In genomic region chr9:59706850-59707825, GRCm38 (mm10) we compare ENCODE assay signal across 12 mouse cellular contexts. TPM values are rescaled to one million over a fixed set of nuclear protein-coding genes. Genes with fewer than 3 reads are reported as not detected.
DNase-seq lines count a peak whose midpoint lies in the region; ATAC-seq and TF ChIP-seq lines count a peak whose summit lies in the region.
"Had no signal": no experiment of that assay in that cellular context is flagged by ENCODE, and none has a peak within 500 bp of the region (broad histone marks: within the 10 kb centered on the region; RNA-seq: fewer than 3 reads in every experiment).

No protein-coding gene starts in this region.

- DNase-seq in CH12.LX (ENCODE audit: extremely low read depth) (peak; percentile 35), ES-CJ7 (ENCODE audit: low read depth, low spot score) (peak; percentile 55)
- peak; percentile 58 to 69 for DNase-seq in kidney, postnatal 36 days
- DNase-seq in hindbrain, embryonic 11.5 days (ENCODE audit: low spot score) = no peak
- no peak for DNase-seq in adrenal gland, adult 18-20 months (ENCODE audit: low spot score in 2 of 2)
- DNase-seq: cerebellum, postnatal 36 days; heart, adult 11 months; midbrain, embryonic 14.5 days had no signal

- no peak overlapping the region for H3K9ac ChIP-seq in CH12.LX (ENCODE audit: insufficient read depth, low read depth)
- no peak overlapping the region for H3K9ac ChIP-seq in forebrain, embryonic 16.5 days (replicated peaks; ENCODE audit: low read depth, low read length)
- no peak overlapping the region for H3K9ac ChIP-seq in hindbrain, embryonic 11.5 days (ENCODE audit: low read depth, low read length)
- H3K9ac ChIP-seq: limb, embryonic 15.5 days had no signal

- ATAC-seq in forebrain, embryonic 16.5 days = no peak
- ATAC-seq in hindbrain, embryonic 11.5 days (ENCODE audit: low FRiP score) = no peak

- no peaks in the 10 kb centered on the region for H3K9me3 ChIP-seq in CH12.LX (replicated peaks; ENCODE audit: low read length)
- no peaks in the 10 kb centered on the region for H3K9me3 ChIP-seq in forebrain, embryonic 16.5 days (ENCODE audit: control insufficient read depth, low read length)
- no peaks in the 10 kb centered on the region for H3K9me3 ChIP-seq in hindbrain, embryonic 11.5 days (ENCODE audit: control insufficient read depth, low read length)
- H3K9me3 ChIP-seq: hindbrain, embryonic 10.5 days; limb, embryonic 15.5 days had no signal

- in situ Hi-C loops in CH12.LX (cut with MboI; ENCODE audit: low pct_ligation_motif_present, low pct_unique_long_range_greater_than_20kb, low sequenced_read_pairs) = no loop called here

- no peak for TF ChIP-seq POLR2A in CH12.LX (IDR thresholded peaks at IDR 0.05; ENCODE audit: low read depth, low read length)
- TF ChIP-seq POLR2A in small intestine, adult 2 months (IDR thresholded peaks at IDR 0.05; ENCODE audit: low read depth, low read length) = no peak

- WGBS in small intestine, adult 2 months = 26% methylated on average over 10 of the region's 10 CpGs
- 65% methylated on average over 10 of the region's 10 CpGs for WGBS in forebrain, embryonic 16.5 days
- WGBS in hindbrain, embryonic 11.5 days = 68% methylated on average over 10 of the region's 10 CpGs

- H3K4me2 ChIP-seq in CH12.LX (ENCODE audit: insufficient read depth, low read depth, poor library complexity, severe bottlenecking) = 0 out of 2 replicates have a peak overlapping the region, but pooled peaks have one; percentile 35
- no peak overlapping the region for H3K4me2 ChIP-seq in forebrain, embryonic 16.5 days (ENCODE audit: low read length)
- no peak overlapping the region for H3K4me2 ChIP-seq in hindbrain, embryonic 11.5 days (replicated peaks; ENCODE audit: low read depth, low read length)
- H3K4me2 ChIP-seq: limb, embryonic 15.5 days had no signal

- no peak for TF ChIP-seq EP300 in CH12.LX (IDR thresholded peaks at IDR 0.05; ENCODE audit: low read length)

- peaks cover 7 to 34% of the 10 kb centered on the region in 2 experiments for H3K4me1 ChIP-seq in CH12.LX (ENCODE audit: control insufficient read depth in 1 of 2, insufficient read depth in 2 of 2)
- peaks cover 33% of the 10 kb centered on the region; the same call in 1 of the 2 replicates for H3K4me1 ChIP-seq in small intestine, adult 2 months (ENCODE audit: control insufficient read depth, insufficient read depth, insufficient read length, low read length)
- H3K4me1 ChIP-seq in forebrain, embryonic 16.5 days (replicated peaks; ENCODE audit: control insufficient read depth, insufficient read depth, low read length) = no peaks in the 10 kb centered on the region
- no peaks in the 10 kb centered on the region for H3K4me1 ChIP-seq in hindbrain, embryonic 11.5 days (replicated peaks; ENCODE audit: control insufficient read depth, insufficient read depth, low read length)

- no peak for TF ChIP-seq RAD21 in CH12.LX (IDR thresholded peaks at IDR 0.05; ENCODE audit: low read depth, low read length)

- H3K36me3 ChIP-seq in CH12.LX (replicated peaks in 1 of 2; ENCODE audit: control insufficient read depth in 1 of 2, insufficient read depth in 1 of 2, low read length in 1 of 2) = no peaks in the 10 kb centered on the region
- no peaks in the 10 kb centered on the region for H3K36me3 ChIP-seq in small intestine, adult 2 months (ENCODE audit: control insufficient read depth, insufficient read depth, low read length)
- no peaks in the 10 kb centered on the region for H3K36me3 ChIP-seq in forebrain, embryonic 16.5 days (ENCODE audit: control insufficient read depth, insufficient read depth)
- no peaks in the 10 kb centered on the region for H3K36me3 ChIP-seq in hindbrain, embryonic 11.5 days (ENCODE audit: control insufficient read depth, insufficient read depth, low read length)
- H3K36me3 ChIP-seq: hindbrain, embryonic 10.5 days; limb, embryonic 15.5 days had no signal

- no peaks in the 10 kb centered on the region for H3K79me2 ChIP-seq in CH12.LX (replicated peaks; ENCODE audit: control insufficient read depth, extremely low read depth, insufficient read depth, poor library complexity, severe bottlenecking)

- TF ChIP-seq CTCF in CH12.LX (conservative IDR thresholded peaks at IDR 0.05 in 1 of 2, IDR thresholded peaks at IDR 0.05 in 1 of 2; ENCODE audit: low read depth in 2 of 2, low read length in 2 of 2) = no peak
- TF ChIP-seq CTCF in small intestine, adult 2 months (IDR thresholded peaks at IDR 0.05; ENCODE audit: extremely low read depth, insufficient read length, insufficient replicate concordance, low read depth, low read length) = no peak

- H3K27ac ChIP-seq in CH12.LX (ENCODE audit: insufficient read depth, low read depth) = no peak overlapping the region
- H3K27ac ChIP-seq in small intestine, adult 2 months (ENCODE audit: insufficient read depth, low read depth, low read length) = peak overlapping the region; percentile 92
- H3K27ac ChIP-seq in forebrain, embryonic 16.5 days (ENCODE audit: low read length) = no peak overlapping the region
- H3K27ac ChIP-seq in hindbrain, embryonic 11.5 days (ENCODE audit: low read depth, low read length) = no peak overlapping the region
- H3K27ac ChIP-seq: hindbrain, embryonic 10.5 days; limb, embryonic 15.5 days had no signal

- H3K27me3 ChIP-seq in CH12.LX (replicated peaks) = no peaks in the 10 kb centered on the region
- no peaks in the 10 kb centered on the region for H3K27me3 ChIP-seq in small intestine, adult 2 months (ENCODE audit: control insufficient read depth, insufficient read depth, low read length)
- no peaks in the 10 kb centered on the region for H3K27me3 ChIP-seq in forebrain, embryonic 16.5 days (replicated peaks; ENCODE audit: control insufficient read depth, insufficient read depth, low read length)
- no peaks in the 10 kb centered on the region for H3K27me3 ChIP-seq in hindbrain, embryonic 11.5 days (ENCODE audit: control insufficient read depth, insufficient read depth, low read length)
- H3K27me3 ChIP-seq: limb, embryonic 15.5 days had no signal

- dilution Hi-C loops in CH12.LX (cut with MboI; ENCODE audit: extremely low pct_ligation_motif_present, extremely low pct_unique_long_range_greater_than_20kb, low sequenced_read_pairs) = no loop called here

- H3K4me3 ChIP-seq in CH12.LX (replicated peaks in 1 of 3; ENCODE audit: low read depth in 2 of 3, low read length in 2 of 3, poor library complexity in 1 of 3) = no peak overlapping the region
- no peak overlapping the region for H3K4me3 ChIP-seq in small intestine, adult 2 months (ENCODE audit: low read depth, low read length)
- H3K4me3 ChIP-seq in forebrain, embryonic 16.5 days (replicated peaks; ENCODE audit: low read length) = no peak overlapping the region
- no peak overlapping the region for H3K4me3 ChIP-seq in hindbrain, embryonic 11.5 days (ENCODE audit: low read depth, low read length)
- H3K4me3 ChIP-seq: hindbrain, embryonic 10.5 days; limb, embryonic 15.5 days had no signal

TF ChIP-seq in CH12.LX, 34 proteins besides CTCF, POLR2A, EP300 and RAD21:
- no peak for TF ChIP-seq ZKSCAN1 (IDR thresholded peaks at IDR 0.05; ENCODE audit: borderline replicate concordance, low read depth, low read length)
- TF ChIP-seq TBP (conservative IDR thresholded peaks at IDR 0.05; ENCODE audit: low read depth, low read length) = no peak
- no peak for TF ChIP-seq MAZ (IDR thresholded peaks at IDR 0.05; ENCODE audit: low read depth, low read length)
- no peak for TF ChIP-seq TCF12 (IDR thresholded peaks at IDR 0.05; ENCODE audit: low read depth, low read length)
- TF ChIP-seq ETS1 (conservative IDR thresholded peaks at IDR 0.05; ENCODE audit: low read depth, low read length) = peak; percentile 68
- TF ChIP-seq IRF4 (IDR thresholded peaks at IDR 0.05; ENCODE audit: low read depth, low read length) = 0 out of 2 replicates have a peak, but pooled peaks have one; percentile 17

RNA-seq across cellular contexts. Expression of gene Gramd2, which starts 27.2 kb away (rescaled TPM):
- total RNA-seq in CH12.LX (2012; rRNA removed) = not detected in 2 replicates
- 0.32 TPM in 1 of 2 replicates, not detected in the other for total RNA-seq in CH12.LX (2014; rRNA removed)
- polyA plus RNA-seq in CH12.LX (2012; ENCODE audit: insufficient read length, low read depth) = 0.23 and 0.61 TPM in 2 replicates
- 4.6 and 6.4 TPM in 2 replicates for polyA plus RNA-seq in small intestine, adult 2 months (2012; rRNA removed)
- polyA plus RNA-seq in forebrain, embryonic 16.5 days (2015; fragmentation: Nextera tagmentation; extraction: Ambion mirVana) = 3.7 and 5.4 TPM in 2 replicates
- polyA plus RNA-seq in hindbrain, embryonic 11.5 days (2014; fragmentation: Nextera tagmentation; extraction: Ambion mirVana) = 0.07 and 0.43 TPM in 2 replicates
- total RNA-seq in adrenal gland, adult 18-20 months (2021) = under 1 TPM; 0.13 to 0.64 TPM

RNA-seq across cellular contexts. Expression of gene Senp8, which starts 43.4 kb away (rescaled TPM):
- total RNA-seq in CH12.LX (2012; rRNA removed) = 3.5 and 5.2 TPM in 2 replicates
- total RNA-seq in CH12.LX (2014; rRNA removed) = 7.4 and 8.5 TPM in 2 replicates
- polyA plus RNA-seq in CH12.LX (2012; ENCODE audit: insufficient read length, low read depth) = 6.1 TPM in 2 replicates
- 0.75 and 1.5 TPM in 2 replicates for polyA plus RNA-seq in small intestine, adult 2 months (2012; rRNA removed)
- polyA plus RNA-seq in forebrain, embryonic 16.5 days (2015; fragmentation: Nextera tagmentation; extraction: Ambion mirVana) = 10.2 and 11.7 TPM in 2 replicates
- polyA plus RNA-seq in hindbrain, embryonic 11.5 days (2014; fragmentation: Nextera tagmentation; extraction: Ambion mirVana) = 22.8 and 24.1 TPM in 2 replicates
- total RNA-seq in adrenal gland, adult 18-20 months (2021) = 10 to 100 TPM in 1 of 2 experiments, 1 to 10 TPM in 1; 9.2 to 11.7 TPM

RNA-seq across cellular contexts. Expression of gene Myo9a, which starts 43.6 kb away (rescaled TPM):
- total RNA-seq in CH12.LX (2012; rRNA removed) = 1.7 and 2.0 TPM in 2 replicates
- 1.6 and 2.1 TPM in 2 replicates for total RNA-seq in CH12.LX (2014; rRNA removed)
- 1.7 and 2.6 TPM in 2 replicates for polyA plus RNA-seq in CH12.LX (2012; ENCODE audit: insufficient read length, low read depth)
- 0.08 and 0.37 TPM in 2 replicates for polyA plus RNA-seq in small intestine, adult 2 months (2012; rRNA removed)
- 26.8 and 27.2 TPM in 2 replicates for polyA plus RNA-seq in forebrain, embryonic 16.5 days (2015; fragmentation: Nextera tagmentation; extraction: Ambion mirVana)
- polyA plus RNA-seq in hindbrain, embryonic 11.5 days (2014; fragmentation: Nextera tagmentation; extraction: Ambion mirVana) = 22.2 and 25.3 TPM in 2 replicates
- 10 to 100 TPM; 10.2 to 12.1 TPM for total RNA-seq in adrenal gland, adult 18-20 months (2021)

RNA-seq across cellular contexts. Expression of gene Pkm, which starts 51.0 kb away (rescaled TPM):
- total RNA-seq in CH12.LX (2012; rRNA removed) (1,563 and 2,304 TPM in 2 replicates), CH12.LX (2014; rRNA removed) (2,562 and 2,828 TPM in 2 replicates)
- 1,827 and 1,949 TPM in 2 replicates for polyA plus RNA-seq in CH12.LX (2012; ENCODE audit: insufficient read length, low read depth)
- polyA plus RNA-seq in small intestine, adult 2 months (2012; rRNA removed) = 513 and 1,082 TPM in 2 replicates
- polyA plus RNA-seq in forebrain, embryonic 16.5 days (2015; fragmentation: Nextera tagmentation; extraction: Ambion mirVana) = 1,186 and 1,222 TPM in 2 replicates
- polyA plus RNA-seq in hindbrain, embryonic 11.5 days (2014; fragmentation: Nextera tagmentation; extraction: Ambion mirVana) = 1,589 and 1,915 TPM in 2 replicates
- total RNA-seq in adrenal gland, adult 18-20 months (2021) = 1,000 to 10,000 TPM in 1 of 2 experiments, 100 to 1,000 TPM in 1; 853 to 1,405 TPM

Comparison
In these comparisons a context has a peak if more than half of its experiments do, and no peak if none do; other contexts are left out.
1. DNase-seq: peak in CH12.LX (single experiment), ES-CJ7 (single experiment) and kidney, postnatal 36 days (2 of 2); none in hindbrain, embryonic 11.5 days (single experiment) and adrenal gland, adult 18-20 months (0 of 2).